Mouse (Mus musculus) monocyte, adult 2 months (primary cell): ENCODE data around the gene Farp2.

Experiments
- DNase-seq, 2 experiments: peaks; one replicate each; pipeline ENCODE4 v3.0.0; 2022; ENCODE audit warnings: low spot score in 2 of 2, low read depth in 1 of 2

The Farp2 gene

DNA sequence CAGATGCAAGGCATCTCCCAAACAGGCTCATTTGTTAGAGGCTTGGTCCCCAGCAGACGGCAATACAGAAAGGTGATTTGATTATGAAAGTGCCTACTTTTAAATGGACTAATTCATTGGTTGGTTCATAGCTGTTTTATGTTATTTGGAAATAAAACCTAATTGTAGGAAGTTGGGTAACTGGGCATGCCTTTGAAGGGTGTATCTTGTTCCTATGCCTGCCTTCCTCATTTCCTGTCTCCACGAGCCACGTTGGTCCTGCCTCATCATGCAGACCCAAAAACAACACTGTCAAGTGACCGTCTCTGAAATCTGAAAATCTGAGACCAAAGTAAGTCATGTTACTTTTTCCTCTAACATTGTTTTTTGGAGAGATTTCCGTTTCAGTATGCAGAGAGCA is 39.5 kb downstream of the Farp2 start:
- DNase-seq: no peak

DNA sequence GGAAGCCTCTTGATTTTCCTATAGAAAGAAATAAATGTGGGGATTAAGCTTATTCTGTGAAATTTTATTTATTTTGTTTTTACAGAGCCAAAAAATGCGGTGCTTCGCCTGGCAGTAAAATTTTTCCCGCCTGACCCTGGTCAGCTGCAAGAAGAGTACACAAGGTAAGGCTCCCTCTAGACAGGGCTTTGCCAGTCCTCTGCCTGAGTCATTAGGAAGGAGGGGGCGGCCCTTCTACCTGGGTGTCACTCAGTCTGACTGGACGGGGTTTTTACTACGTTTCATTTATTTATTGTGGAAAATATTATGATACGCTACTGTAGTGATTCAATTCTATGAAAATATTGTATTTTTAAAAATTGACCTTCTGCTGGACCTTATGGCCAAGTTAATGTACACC is 51.3 kb downstream of the Farp2 start:
- no peak for DNase-seq

DNA sequence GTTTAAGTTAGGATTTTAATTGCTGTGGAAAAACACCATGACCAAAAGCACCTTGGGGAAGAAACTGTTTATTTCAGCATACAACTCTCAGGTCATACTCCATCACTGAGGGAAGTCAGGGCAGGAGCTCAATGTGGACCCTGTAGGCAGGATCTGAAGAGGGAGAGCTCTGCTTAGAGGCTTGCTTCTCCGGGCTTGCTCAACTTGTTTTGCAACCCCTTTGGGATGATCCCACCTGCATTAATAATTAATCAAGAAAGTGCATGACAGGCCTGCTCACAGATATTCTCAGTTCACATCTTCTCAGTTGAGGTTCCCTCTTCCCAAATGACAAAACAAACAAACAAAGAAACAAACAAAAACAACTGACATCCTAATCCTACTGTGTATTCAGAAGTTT is 51.8 kb downstream of the Farp2 start:
- DNase-seq: no peak

DNA sequence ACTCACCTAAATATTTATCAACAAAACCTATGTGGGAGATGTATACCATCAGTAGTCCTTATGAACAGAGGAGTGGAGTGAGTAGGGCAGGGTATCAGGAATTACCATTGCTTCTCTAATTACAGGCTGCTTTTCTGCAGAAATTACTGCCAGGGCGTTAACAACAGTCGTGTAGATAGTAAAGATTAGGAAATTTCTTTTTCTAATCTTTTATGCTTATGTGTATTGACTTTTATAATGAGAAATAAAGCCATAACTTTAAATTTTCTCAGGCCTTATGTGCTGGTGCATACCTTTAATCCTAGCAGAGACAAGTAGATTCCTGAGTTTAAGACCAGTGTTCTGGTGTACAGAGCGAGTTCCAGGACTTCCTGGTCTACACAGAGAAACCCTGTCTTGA is 52.9 kb downstream of the Farp2 start:
- no peak for DNase-seq

DNA sequence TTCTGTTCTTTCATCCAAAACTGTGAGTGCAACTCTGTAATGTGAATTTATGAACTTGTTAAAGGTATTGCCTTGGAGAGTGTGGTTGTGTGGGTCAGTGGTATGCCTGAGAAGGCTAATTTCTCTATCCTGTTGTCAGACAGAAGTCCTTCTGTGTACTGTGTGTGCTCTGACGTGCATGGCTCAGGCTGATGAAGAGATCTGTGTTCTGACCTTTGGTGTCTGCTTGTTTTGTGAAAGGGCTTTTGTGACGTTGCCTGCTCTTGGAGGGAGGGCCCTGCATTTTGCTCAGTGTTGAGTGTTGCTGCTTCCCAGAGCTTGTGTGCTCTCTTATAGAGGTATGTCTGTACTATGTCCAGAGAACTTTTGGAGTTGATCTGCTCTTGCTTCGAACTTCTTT is 55.1 kb downstream of the Farp2 start:
- no peak for DNase-seq

DNA sequence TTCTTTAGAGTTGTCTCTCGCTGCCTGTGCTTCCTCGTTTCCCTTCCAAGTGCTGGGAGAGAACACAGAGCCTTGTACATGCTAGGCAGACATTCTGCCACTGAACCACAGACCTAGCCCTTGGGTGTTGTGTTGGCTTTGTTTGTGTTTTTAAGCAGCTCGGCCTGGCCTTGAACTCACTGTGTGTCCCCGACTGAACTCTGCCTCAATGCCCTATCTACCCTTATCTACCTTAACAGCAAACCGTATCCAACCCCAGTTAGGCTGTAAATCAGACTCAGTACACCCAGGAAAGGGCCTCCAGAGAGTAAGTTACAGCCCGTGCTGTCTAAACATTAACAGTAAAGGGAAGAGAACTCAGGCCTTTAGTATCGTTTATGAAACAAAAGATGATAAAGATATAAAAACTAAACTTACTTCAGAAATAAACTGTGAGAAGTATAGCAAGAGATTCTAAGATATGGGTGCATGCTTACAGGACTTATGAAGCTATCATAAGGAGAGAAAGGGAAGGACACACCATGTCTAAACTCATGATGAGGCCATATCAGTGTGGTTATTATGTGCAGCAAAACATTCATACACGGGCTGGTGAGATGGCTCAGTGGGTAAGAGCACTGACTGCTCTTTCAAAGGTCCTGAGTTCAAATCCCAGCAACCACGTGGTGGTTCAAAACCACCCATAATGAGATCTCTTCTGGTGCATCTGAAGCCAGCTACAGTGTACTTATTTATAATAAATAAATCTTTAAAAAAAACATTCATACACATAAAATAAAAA is 56.0 kb downstream of the Farp2 start:
- DNase-seq: no peak

DNA sequence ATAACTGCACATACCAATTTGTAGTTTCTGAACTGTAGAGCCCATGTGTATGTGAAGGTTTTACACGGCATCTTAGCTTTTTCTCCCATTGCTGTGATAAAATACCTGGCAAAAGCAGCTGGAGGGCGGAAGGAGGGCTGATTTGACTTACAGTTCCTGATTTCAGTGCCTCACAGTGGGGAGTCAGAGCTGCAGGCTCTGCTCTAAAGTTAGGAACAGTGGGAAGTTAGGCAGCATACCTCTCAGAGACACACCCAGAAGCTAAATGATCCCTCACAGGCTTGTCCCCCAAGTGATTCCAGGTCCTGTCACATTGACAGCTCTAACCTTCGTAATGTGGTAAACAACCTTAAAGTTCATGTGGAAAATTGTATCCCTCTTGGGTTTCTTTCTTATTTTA is 65.2 kb downstream of the Farp2 start:
- DNase-seq: no peak

DNA sequence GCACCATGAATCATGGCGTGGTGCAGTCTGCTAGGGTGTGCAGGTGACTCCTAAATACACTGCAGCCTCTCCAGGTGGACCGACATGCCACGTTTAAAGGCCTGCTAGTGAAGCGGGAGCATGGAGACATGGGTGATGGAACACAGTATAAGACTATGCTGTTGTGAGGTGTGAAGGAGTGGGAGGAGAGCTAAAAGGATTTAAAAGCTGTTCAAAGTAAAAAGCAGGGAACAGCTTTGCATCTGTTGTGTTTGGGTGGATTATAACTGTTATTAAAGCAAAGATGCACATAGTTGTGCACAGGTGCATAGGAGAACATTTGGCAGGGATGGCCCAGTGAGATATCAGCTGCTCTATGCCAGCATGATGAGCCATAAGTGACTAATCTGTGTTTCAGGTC is 66.0 kb downstream of the Farp2 start:
- DNase-seq: no peak

DNA sequence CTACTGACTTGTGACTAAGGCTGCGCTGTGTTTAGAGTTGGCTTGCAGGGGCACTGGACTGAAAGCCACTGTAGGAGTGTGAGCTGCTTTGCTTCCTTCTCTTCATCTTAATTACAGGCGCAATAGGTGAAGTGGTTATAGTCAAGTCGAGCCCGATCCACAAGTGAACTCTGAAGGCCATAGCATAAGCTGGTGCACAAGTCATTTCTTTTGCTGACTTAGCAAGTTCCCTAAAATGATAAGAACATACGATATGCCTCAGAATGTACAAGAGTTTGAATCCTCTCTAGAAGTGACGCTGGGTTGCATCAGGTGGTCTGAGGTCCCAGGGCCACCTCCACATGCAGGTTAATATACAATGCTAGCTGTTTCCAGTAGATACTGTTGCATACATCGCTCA is 69.7 kb downstream of the Farp2 start:
- DNase-seq: no peak

DNA sequence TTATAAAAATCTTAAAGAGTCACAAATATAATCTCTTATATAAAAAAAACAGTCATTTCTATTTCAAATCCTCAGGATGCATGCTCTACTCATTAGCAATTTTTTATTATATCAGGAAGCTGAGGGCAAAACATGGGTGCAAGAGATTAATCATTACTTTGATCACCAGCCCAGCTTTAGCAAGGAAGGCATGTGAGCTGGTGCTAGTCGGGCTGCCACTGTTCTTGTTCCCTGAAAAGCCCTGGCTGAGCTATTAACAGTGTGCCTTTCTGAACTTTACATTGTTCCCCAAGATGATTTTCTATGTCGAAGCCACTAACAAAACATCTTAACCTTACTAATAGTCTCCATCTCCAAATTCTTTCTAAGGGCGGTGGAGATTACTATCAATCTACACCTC is 76.5 kb downstream of the Farp2 start:
- DNase-seq: no peak

DNA sequence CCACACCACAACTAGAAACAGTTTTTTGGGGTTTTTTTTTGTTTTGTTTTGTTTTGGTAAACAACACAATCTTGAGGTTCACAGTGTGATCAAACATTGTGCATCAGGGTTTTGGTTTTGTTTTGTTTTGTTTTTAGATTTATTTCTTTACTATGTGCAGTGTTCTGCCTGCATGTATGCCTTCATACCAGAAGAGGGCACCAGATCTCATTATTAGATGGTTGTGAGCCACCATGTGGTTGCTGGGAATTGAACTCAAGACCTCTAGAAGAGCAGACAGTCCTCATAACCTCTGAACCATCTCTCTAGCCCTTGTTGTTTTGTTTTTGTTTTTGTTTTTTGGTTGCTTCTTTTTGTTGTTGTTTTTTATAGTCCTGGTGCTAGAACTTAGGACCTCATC is 82.1 kb downstream of the Farp2 start:
- DNase-seq: no peak

DNA sequence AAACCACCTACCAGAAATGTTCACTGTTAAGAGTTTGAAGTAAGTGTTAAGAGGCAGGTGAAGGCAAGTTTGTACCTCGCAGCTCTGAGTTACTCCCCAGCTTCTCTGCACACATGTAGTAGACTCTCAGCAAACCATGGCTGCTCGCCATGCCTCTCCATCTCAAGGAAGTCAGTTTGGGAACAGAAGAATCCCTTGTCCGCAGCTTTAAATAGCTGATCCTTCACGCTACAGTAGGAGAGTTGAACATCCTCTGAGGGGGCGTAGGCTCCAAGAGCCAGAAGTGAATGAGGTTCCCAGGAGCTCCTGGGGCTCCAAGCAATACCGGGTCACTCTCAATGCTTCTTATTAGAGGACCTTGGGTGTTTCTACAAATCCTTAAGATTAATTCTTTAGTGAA is 84.0 kb downstream of the Farp2 start:
- no peak for DNase-seq

DNA sequence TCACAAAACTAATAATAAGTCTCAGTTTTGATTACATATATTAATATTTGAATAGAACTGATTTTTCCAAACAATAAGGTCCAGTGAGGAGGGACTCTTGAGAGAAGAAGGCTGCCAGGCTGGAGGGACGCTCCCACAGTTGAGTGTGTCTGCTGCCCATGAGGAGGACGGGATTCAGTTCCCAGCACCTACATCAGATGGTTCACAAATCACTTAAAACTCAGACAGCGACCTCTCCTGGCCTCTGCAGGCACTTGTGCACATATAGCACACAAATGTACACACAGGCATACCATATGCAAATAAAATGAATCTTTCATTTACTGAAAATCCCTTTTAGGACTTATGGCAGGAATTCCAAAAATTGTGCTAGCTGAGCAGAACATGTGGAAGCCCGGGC is 91.0 kb downstream of the Farp2 start:
- DNase-seq: no peak

DNA sequence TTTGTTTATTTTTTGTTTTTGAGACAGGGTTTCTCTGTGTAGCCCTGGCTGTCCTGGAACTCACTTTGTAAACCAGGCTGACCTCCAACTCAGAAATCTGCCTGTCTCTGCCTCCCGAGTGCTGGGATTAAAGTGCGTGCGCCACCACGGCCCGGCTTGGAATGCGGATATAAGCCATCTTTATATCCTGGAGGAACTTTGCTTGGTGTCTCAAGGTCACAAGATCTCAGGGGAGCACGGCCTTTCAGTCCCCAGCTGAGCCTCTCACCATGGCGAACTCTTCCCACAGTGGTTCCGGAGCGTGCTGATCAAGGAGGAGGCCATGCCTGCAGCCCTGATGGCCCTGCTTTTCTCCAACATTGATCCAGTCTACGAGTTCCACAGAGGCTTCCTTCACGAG is 92.0 kb downstream of the Farp2 start:
- no peak for DNase-seq

DNA sequence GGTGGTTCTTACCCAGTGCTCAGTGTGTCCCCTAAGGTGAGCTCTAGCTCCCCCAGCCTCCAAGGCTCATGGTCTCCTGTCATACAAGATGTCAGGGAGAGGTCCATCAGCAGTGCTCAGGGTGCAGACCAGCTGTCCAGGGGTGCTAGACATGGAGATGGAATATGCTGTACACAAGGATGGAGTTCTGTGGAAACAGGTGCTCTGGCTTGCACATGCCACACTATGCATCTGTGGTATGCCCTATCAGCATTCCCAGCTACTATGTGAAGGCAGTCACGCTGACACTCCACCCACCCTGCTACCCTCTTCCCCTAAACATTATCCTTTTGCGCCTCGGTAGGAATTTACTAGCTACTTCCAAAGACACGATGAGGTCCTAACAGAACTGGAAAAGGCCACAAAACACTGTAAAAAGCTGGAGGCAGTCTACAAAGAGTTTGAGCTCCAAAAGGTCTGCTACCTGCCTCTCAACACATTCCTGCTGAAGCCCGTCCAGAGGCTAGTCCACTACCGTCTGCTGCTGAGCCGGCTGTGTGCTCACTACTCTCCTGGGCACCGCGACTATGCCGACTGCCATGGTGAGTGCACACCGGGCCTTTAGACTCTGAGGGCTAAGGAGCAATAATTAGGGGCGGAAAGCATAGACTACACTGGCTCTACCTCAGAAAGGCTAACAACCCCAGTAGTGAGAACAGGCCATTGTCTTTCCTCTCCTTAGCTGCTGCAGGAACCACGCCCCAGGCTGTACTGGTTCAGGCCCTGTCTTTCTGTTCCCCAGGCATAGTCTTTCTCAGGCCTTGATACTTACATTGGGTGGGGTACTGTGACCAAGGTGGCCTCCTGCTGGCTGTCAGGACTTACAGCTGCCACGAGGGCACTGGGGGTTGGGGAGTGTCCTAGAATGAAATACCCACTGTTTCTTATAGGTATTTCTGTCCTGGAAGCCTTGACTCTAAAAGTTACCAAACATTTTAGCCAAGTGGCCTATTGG is 95.5 kb downstream of the Farp2 start:
- no peak for DNase-seq

DNA sequence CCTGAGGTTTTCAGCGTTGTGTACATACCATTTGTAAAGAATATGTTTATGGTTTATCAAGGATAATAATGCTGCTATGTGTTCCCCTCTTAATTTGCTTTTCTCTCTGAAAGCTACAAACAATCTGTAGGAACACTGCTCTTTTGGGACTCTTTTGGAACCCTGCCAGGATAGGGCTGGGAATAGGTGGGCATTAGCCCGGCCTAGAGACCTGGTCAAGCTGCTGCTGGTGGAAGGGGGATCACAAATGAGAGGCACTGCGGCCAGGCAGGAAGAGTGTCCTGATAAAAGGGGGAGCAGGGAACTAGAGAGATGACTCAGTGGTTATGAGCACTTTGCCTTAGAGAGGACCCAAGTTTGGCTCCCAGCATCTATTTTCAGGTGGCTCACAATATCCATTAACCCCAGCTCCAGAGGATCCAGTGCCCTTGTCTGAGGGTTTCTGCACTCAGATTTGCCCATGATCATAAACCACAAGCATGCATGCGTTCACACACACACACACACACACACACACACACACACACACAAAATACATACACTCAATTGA is 96.9 kb downstream of the Farp2 start:
- no peak for DNase-seq

DNA sequence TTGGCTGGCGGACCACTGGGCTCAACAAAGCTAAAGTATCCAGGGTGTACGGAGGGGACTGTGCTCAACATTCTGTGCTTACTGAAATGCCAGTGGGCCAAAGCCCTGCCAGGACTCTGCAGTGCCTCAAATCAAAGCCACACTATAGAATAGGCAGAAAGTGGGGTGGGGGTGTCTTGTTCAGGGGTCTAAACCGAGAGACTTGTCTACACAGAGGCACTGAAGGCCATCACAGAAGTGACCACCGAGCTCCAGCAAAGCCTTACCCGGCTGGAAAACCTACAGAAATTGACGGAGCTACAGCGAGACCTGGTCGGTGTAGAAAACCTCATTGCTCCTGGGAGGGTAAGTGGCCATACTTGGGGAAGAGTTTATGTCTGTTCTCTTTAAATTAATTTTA is 97.9 kb downstream of the Farp2 start:
- DNase-seq: no peak

DNA sequence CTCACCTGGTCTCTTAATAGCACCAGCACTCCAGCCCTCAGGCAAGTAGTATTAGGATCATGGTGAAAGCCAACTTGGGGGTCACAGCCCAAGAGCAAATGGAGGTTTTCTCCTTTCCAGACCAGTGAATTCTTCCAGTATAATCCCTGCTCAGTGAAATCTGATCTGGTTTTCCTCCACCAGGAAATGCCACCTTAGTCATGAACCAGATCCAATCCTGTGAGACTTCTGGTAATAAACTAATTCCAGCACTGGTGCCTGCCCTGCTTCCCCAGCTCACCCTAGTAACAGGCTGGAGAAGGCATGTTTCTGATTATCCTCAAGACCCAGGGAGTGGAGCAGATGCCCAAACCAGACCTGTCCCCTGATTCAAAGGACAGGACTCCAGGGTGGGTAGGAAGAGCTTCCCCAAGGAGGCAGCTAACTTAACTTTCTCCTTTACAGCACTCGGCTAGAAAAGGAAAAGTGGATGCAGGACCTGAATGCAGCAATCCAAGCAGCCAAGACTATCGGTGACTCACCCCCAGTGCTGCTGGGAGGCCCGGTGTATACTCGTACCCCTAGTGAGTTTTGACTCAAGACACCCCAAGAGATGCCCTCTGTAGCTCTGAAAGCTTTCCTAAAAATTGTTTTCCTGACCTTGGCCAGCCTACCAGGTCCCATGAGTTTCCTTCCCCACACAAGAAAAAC is 106.3 kb downstream of the Farp2 start:
- no peak for DNase-seq

DNA sequence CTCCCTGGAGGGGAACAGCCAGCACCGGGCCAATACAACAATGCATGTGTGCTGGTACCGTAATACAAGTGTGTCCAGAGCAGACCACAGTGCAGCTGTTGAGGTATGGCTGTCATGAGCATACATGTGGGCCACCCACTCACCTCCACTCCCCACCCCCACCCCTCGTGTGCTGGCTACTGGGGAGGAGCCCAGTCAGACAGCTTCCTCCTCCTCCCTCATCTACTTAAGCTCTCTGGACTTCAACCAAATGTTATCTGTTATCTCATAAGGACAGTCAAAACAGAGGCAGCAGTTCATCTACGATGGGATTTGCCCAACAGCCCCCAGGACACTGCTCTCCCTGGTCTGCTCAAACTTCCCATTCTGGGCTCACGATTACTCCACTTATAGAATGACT is 107.1 kb downstream of the Farp2 start:
- no peak for DNase-seq

DNA sequence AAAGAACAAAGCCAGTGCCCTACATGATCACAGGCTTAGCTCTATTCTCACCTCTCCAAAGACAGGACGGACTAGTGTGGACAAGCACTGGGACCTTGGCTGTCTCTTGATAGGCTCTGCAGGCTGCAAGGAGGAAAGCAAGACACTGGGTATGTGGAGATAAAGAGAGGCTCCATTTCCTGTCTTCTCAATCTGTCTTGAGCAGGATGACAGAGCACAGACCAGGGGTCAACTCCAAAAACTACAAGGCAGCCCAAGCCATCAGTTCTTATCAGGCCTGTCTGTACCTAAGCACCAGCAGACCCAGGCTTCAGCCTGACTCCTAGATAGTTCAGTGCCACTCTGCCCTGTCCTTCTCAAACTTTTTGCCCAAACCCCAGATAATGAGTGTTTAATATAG is 112.6 kb downstream of the Farp2 start:
- DNase-seq: no peak

DNA sequence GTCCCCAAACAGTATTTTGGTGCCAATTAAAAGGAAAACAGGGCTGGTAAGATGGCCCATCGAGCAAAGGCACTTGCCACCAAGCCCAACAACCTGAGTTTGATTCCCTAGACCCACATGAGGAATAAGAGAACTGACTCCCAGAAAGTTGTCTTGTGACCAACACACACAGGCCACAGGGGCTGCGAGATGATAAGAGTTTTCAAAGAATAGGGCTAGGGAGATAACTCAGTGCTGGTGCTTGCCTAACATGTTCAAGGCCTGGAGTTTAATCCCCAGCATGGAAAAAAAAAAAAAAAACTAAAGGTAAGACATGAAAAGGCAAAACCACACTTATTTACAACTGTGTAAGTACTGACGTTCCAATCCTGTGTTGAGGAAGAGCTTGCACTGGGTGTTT is 118.9 kb downstream of the Farp2 start:
- no peak for DNase-seq

DNA sequence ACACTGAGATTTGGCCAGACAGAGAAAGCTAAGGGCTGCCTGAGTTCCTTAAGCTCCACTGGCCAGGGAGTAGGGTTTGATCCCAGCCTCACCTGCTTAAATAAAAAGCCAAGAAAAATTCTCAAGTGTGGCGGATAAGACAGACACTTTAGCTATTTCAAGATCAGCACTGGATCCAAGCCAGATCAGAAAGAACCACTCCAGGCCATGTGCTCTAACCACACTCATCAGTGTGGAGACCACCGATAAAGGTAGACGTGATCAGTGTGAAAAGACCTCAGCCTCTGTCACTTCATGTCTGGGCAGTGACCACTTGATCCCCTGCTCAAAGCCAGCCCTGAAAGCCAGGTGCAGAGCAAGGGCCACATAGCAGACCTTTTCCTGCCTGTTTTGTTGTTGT is 120.8 kb downstream of the Farp2 start:
- DNase-seq: no peak
